Comparison of ENCODE assay signal across 8 mouse cellular contexts in the genomic region with DNA sequence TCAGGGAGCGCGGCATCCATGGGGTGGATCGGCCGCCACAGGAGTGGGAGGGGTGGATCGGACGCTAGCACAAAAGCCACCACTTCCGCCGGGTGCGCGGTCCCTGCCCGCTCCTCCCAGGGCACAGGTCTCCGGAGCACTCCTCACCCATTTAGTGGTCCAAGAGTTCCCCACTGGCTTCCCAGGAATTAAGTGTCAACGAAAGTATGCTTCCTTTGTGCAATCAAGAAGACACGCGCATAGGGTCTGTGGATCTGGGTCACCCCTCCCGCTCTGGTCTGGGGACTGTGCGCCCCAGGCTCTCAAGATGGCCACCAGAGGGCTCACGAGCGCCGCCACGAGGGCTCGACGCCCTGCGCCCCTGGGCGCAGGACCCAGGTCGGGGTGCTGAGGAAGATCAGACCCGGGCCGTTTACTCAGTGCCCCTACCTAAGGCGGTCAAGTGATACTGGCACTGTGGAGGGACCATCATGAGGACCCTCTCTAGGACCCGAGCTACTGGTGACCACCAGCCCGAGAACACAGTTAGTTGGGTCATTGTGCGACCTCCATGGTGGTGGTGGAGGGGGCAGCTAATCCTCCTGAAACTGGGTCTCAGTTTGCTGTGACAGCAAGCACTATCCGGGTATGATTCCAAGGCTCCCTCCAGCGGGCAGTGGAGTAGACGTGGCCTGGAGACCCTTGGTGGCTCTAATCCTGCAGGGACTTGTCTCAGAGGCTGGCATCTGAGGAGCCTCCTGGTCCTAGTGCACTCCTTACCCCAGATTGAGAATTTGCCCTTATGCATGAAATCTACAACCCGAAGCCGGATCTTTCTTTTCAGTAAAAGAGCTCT. TPM values are rescaled to one million over a fixed set of nuclear protein-coding genes. Genes with fewer than 3 reads are reported as not detected.
DNase-seq lines count a peak whose midpoint lies in the region; ATAC-seq lines count a peak whose summit lies in the region.

No protein-coding gene starts in this region.

- H3K36me3 ChIP-seq in intestine, embryonic 14.5 days (ENCODE audit: control insufficient read depth, insufficient read depth, low read length) = no peaks in the 10 kb centered on the region

- H3K9ac ChIP-seq in intestine, embryonic 14.5 days (ENCODE audit: low read length) = peak overlapping the region; percentile 79

- WGBS in intestine, embryonic 14.5 days = 3% methylated on average over 37 of the region's 37 CpGs

- ATAC-seq in intestine, embryonic 14.5 days (replicated peaks; ENCODE audit: low FRiP score, low TSS enrichment, low read depth) = peak; percentile 88
- ATAC-seq in megakaryocyte-erythroid progenitor cell, adult 5-6 weeks (replicated peaks; ENCODE audit: low FRiP score, low TSS enrichment, poor library complexity, severe bottlenecking) = peak; percentile 83

- H3K4me3 ChIP-seq in intestine, embryonic 14.5 days (ENCODE audit: low read depth, low read length) = peak overlapping the region; percentile 51

- peak; percentile 89 for DNase-seq in adrenal gland, adult 2 months
- DNase-seq in embryo, embryonic 10.5 days (ENCODE audit: low spot score) = peak; percentile 89
- DNase-seq in gastrocnemius, postnatal 36 days = peak; percentile 67 to 81
- DNase-seq in intestine, embryonic 14.5 days (ENCODE audit: low spot score) = peak; percentile 90
- peak; percentile 57 to 67 for DNase-seq in left cerebral cortex, postnatal 25 days (ENCODE audit: low spot score in 2 of 2)
- peak; percentile 71 for DNase-seq in right cerebral cortex, postnatal 14 days
- DNase-seq in urinary bladder, postnatal 36 days (ENCODE audit: low spot score in 2 of 2) = peak; percentile 67 to 73

- H3K27ac ChIP-seq in intestine, embryonic 14.5 days (ENCODE audit: low read depth) = peak overlapping the region; percentile 67

- H3K27me3 ChIP-seq in intestine, embryonic 14.5 days (replicated peaks; ENCODE audit: control insufficient read depth, insufficient read depth, low read length) = no peaks in the 10 kb centered on the region

- H3K4me1 ChIP-seq in intestine, embryonic 14.5 days (replicated peaks; ENCODE audit: control insufficient read depth, insufficient read depth, low read length) = peaks cover 14% of the 10 kb centered on the region

- intact Hi-C loops in gastrocnemius, postnatal 36 days (cut with DNase I) = loop anchor here (2.0 to 5.0 kb wide), 2 partner anchors 44 to 94 kb away; a partner anchor contains a TSS
- intact Hi-C loops in left cerebral cortex, postnatal 25 days (cut with DNase I) = loop anchor here (5.0 to 10.0 kb wide), 2 partner anchors 511 to 594 kb away; no protein-coding TSS in a partner anchor

- H3K9me3 ChIP-seq in intestine, embryonic 14.5 days (ENCODE audit: control insufficient read depth, low read length) = no peaks in the 10 kb centered on the region

- H3K4me2 ChIP-seq in intestine, embryonic 14.5 days (ENCODE audit: low read length) = peak overlapping the region; percentile 91

RNA-seq across cellular contexts. Expression of a gene that starts 42.7 kb away (rescaled TPM):
- total RNA-seq in adrenal gland, adult 2 months (2021) = 10 to 100 TPM; 45.0 to 53.1 TPM
- 10.8 and 11.1 TPM in 2 replicates for polyA plus RNA-seq in adrenal gland, adult 2 months (2012; rRNA removed)
- total RNA-seq in gastrocnemius, postnatal 36 days (2021) = 10 to 100 TPM; 10.5 to 11.4 TPM
- 23.0 and 24.7 TPM in 2 replicates for polyA plus RNA-seq in intestine, embryonic 14.5 days (2014; fragmentation: Nextera tagmentation; extraction: Ambion mirVana)
- 10 to 100 TPM; 32.6 to 33.6 TPM for total RNA-seq in left cerebral cortex, postnatal 25 days (2021)
- 19.1 and 21.9 TPM in 2 replicates for total RNA-seq in megakaryocyte-erythroid progenitor cell, adult 5-6 weeks (2014; fragmentation: Nextera tagmentation)
- 42.7 and 44.4 TPM in 2 replicates for total RNA-seq in megakaryocyte-erythroid progenitor cell, adult 5-6 weeks (2017)

RNA-seq across cellular contexts. Expression of a gene that starts 45.2 kb away (rescaled TPM):
- total RNA-seq in adrenal gland, adult 2 months (2021) = 100 to 1,000 TPM; 639 to 657 TPM
- polyA plus RNA-seq in adrenal gland, adult 2 months (2012; rRNA removed) = 103 and 113 TPM in 2 replicates
- 100 to 1,000 TPM; 303 to 358 TPM for total RNA-seq in gastrocnemius, postnatal 36 days (2021)
- polyA plus RNA-seq in intestine, embryonic 14.5 days (2014; fragmentation: Nextera tagmentation; extraction: Ambion mirVana) = 2,025 and 2,200 TPM in 2 replicates
- 100 to 1,000 TPM; 301 to 318 TPM for total RNA-seq in left cerebral cortex, postnatal 25 days (2021)
- 737 and 1,041 TPM in 2 replicates for total RNA-seq in megakaryocyte-erythroid progenitor cell, adult 5-6 weeks (2014; fragmentation: Nextera tagmentation)
- total RNA-seq in megakaryocyte-erythroid progenitor cell, adult 5-6 weeks (2017) = 1,518 and 1,745 TPM in 2 replicates

Comparison
In these comparisons a context has a peak if more than half of its experiments do, and no peak if none do; other contexts are left out.
1. Peak in every context shown above with its lines: DNase-seq, ATAC-seq, H3K4me3 ChIP-seq and H3K27ac ChIP-seq.